Mouse (Mus musculus): ENCODE results near the gene Nfib.

DNA sequence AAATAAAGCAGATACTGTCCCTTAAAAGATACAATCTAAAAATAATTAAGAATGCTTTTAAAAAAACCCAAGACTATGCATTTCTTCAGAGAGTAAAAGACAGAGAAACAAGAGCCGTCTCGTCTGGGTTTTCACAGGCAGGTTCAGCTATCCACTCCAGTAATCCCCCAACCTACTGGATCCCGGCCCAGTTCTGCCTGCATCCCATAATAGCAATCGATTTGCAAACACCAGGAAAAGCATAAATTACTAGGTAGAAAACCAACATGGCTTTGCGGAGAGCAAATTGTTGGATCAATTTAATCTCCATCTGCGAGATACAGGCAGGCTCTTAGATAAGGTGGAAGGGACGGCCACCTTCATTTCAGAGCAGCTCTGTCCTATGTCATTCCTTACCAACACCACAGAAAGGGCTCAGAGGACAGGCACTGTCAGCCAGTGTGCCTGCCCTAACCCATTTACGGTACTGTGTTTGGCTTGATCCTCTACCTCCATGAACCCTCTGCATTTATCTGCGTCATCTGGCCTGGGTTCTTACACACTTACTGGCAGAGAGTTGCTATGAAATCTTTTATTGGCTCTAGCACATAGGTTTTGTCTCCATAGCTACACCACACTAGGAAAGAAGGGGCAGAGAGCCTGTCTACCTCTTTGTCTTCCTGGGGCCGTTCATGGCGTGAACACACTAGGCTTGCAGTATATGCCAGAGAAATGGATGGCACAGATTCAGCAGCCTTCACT, 321.4 kb downstream of the Nfib start:
- TF ChIP-seq POLR2A (IDR thresholded peaks at IDR 0.05; ENCODE audit: low read depth, low read length) (no peak), MYC (IDR thresholded peaks at IDR 0.05; ENCODE audit: low read depth, low read length) (no peak), CTCF (conservative IDR thresholded peaks at IDR 0.05 in 1 of 2, IDR thresholded peaks at IDR 0.05 in 1 of 2; ENCODE audit: low read depth in 2 of 2, low read length in 2 of 2) (no peak), NELFE (IDR thresholded peaks at IDR 0.05; ENCODE audit: low read depth, low read length) (no peak), PAX5 (IDR thresholded peaks at IDR 0.05; ENCODE audit: low read length) (no peak), KAT2A (IDR thresholded peaks at IDR 0.05; ENCODE audit: insufficient replicate concordance, low read length) (no peak), MAFK (IDR thresholded peaks at IDR 0.05; ENCODE audit: insufficient replicate concordance, low read length) (no peak), RCOR1 (conservative IDR thresholded peaks at IDR 0.05; ENCODE audit: low read depth, low read length) (no peak), BHLHE40 (IDR thresholded peaks at IDR 0.05; ENCODE audit: low read depth, low read length) (no peak), ZC3H11A (IDR thresholded peaks at IDR 0.05; ENCODE audit: low read depth, low read length) (no peak), JUN (IDR thresholded peaks at IDR 0.05; ENCODE audit: insufficient read depth, low read depth, low read length) (no peak)

Measured in CH12.LX (cell line).